Mouse (Mus musculus) monocyte, adult 2 months (primary cell): ENCODE results near the gene Rgr.
"Not testable (repeated sequence)": the region's sequence is repeated elsewhere in the genome, so short reads cannot be mapped to it uniquely, and the experiment has no call there.

ENCODE experiments used
- DNase-seq, 2 experiments: peaks; one replicate each; pipeline ENCODE4 v3.0.0; 2022; ENCODE audit warnings: low spot score in 2 of 2, low read depth in 1 of 2

Rgr gene

GRCm38 (mm10) chr14:37002852-37003251 is 45.9 kb downstream of the Rgr start:
- DNase-seq: no peak

- not testable (repeated sequence) for DNase-seq
Measured at GRCm38 (mm10) chr14:37000780-37001179, 48.0 kb downstream of the Rgr start.

- DNase-seq: no peak
Measured at GRCm38 (mm10) chr14:36989784-36990183, 59.0 kb downstream of the Rgr start.

GRCm38 (mm10) chr14:36985693-36986092 is 63.1 kb downstream of the Rgr start:
- no peak for DNase-seq
